Mouse (Mus musculus): ENCODE data around the gene Prr13.

Prr13 gene

GRCm38 (mm10) chr15:102459847-102460246, 1.0 kb downstream of the Prr13 start:
- in situ Hi-C loops (cut with MboI, MseI) = loop anchor here (10.0 kb wide), 2 partner anchors 205 to 465 kb away; no protein-coding TSS in a partner anchor

GRCm38 (mm10) chr15:102460409-102460808, 1.6 kb downstream of the Prr13 start:
- in situ Hi-C loops (cut with MboI, MseI) = loop anchor here (10.0 kb wide), 1 partner anchor 466 kb away; no protein-coding TSS in a partner anchor

- in situ Hi-C loops (cut with MboI, MseI) = loop anchor here (10.0 kb wide), 1 partner anchor 466 kb away; no protein-coding TSS in a partner anchor
Measured at GRCm38 (mm10) chr15:102460971-102461370, 2.1 kb downstream of the Prr13 start.

- in situ Hi-C loops (cut with MboI, MseI) = loop anchor here (10.0 kb wide), 1 partner anchor 467 kb away; no protein-coding TSS in a partner anchor
Measured at GRCm38 (mm10) chr15:102461430-102462075, 2.7 kb downstream of the Prr13 start.

- in situ Hi-C loops (cut with MboI, MseI) = loop anchor here (10.0 kb wide), 1 partner anchor 469 kb away; no protein-coding TSS in a partner anchor
Measured at GRCm38 (mm10) chr15:102463666-102464065, 4.8 kb downstream of the Prr13 start.

- in situ Hi-C loops (cut with MboI, MseI) = loop anchor here (10.0 kb wide), 1 partner anchor 474 kb away; no protein-coding TSS in a partner anchor
Measured at GRCm38 (mm10) chr15:102468675-102469370, 10.0 kb downstream of the Prr13 start.

GRCm38 (mm10) chr15:102470183-102470604, 11.4 kb downstream of the Prr13 start, which contains the start of gene Pcbp2:
Gene Pcbp2 (plus strand): TSS chr15:102470539.
- in situ Hi-C loops (cut with MboI, MseI) = loop anchor here (5.0 kb wide), 1 partner anchor 47 kb away; the partner anchor contains the start of genes Map3k12 and Tarbp2

- in situ Hi-C loops (cut with MboI, MseI) = loop anchor here (5.0 kb wide), 1 partner anchor 47 kb away; the partner anchor contains the start of genes Map3k12 and Tarbp2
Measured at GRCm38 (mm10) chr15:102470605-102471294, 11.9 kb downstream of the Prr13 start.

- in situ Hi-C loops (cut with MboI, MseI) = loop anchor here (5.0 kb wide), 1 partner anchor 46 kb away; the partner anchor contains the start of genes Map3k12 and Tarbp2
Measured at GRCm38 (mm10) chr15:102471295-102471645, 12.4 kb downstream of the Prr13 start.

- in situ Hi-C loops (cut with MboI, MseI) = loop anchor here (5.0 kb wide), 1 partner anchor 46 kb away; the partner anchor contains the start of genes Map3k12 and Tarbp2
Measured at GRCm38 (mm10) chr15:102471727-102472126, 12.9 kb downstream of the Prr13 start.

GRCm38 (mm10) chr15:102473246-102473645, 14.4 kb downstream of the Prr13 start:
- in situ Hi-C loops (cut with MboI, MseI) = loop anchor here (5.0 kb wide), 1 partner anchor 44 kb away; the partner anchor contains the start of genes Map3k12 and Tarbp2

- in situ Hi-C loops (cut with MboI, MseI) = loop anchor here (5.0 kb wide), 1 partner anchor 43 kb away; the partner anchor contains the start of genes Map3k12 and Tarbp2
Measured at GRCm38 (mm10) chr15:102474520-102474919, 15.7 kb downstream of the Prr13 start.

- in situ Hi-C loops (cut with MboI, MseI) = no loop called here
Measured at GRCm38 (mm10) chr15:102483136-102483535, 24.3 kb downstream of the Prr13 start.

GRCm38 (mm10) chr15:102485853-102486252, 27.0 kb downstream of the Prr13 start:
- in situ Hi-C loops (cut with MboI, MseI) = no loop called here

- in situ Hi-C loops (cut with MboI, MseI) = no loop called here
Measured at GRCm38 (mm10) chr15:102487664-102488063, 28.8 kb downstream of the Prr13 start.

GRCm38 (mm10) chr15:102498322-102498721, 39.5 kb downstream of the Prr13 start:
- in situ Hi-C loops (cut with MboI, MseI) = no loop called here

- in situ Hi-C loops (cut with MboI, MseI) = no loop called here
Measured at GRCm38 (mm10) chr15:102499370-102499769, 40.5 kb downstream of the Prr13 start.

GRCm38 (mm10) chr15:102499851-102500250, 41.0 kb downstream of the Prr13 start:
- in situ Hi-C loops (cut with MboI, MseI) = no loop called here

- in situ Hi-C loops (cut with MboI, MseI) = no loop called here
Measured at GRCm38 (mm10) chr15:102500479-102500878, 41.7 kb downstream of the Prr13 start.

- in situ Hi-C loops (cut with MboI, MseI) = no loop called here
Measured at GRCm38 (mm10) chr15:102501084-102501814, 42.4 kb downstream of the Prr13 start.

Data from T-helper 1 cell (primary cell).